Mouse (Mus musculus): ENCODE data around the gene Srrt. TPM values are rescaled to one million over a fixed set of nuclear protein-coding genes. Genes with fewer than 3 reads are reported as not detected.

Srrt gene
- polyA plus RNA-seq, 1 experiment from 2014 or later, result 84.9 TPM

DNA sequence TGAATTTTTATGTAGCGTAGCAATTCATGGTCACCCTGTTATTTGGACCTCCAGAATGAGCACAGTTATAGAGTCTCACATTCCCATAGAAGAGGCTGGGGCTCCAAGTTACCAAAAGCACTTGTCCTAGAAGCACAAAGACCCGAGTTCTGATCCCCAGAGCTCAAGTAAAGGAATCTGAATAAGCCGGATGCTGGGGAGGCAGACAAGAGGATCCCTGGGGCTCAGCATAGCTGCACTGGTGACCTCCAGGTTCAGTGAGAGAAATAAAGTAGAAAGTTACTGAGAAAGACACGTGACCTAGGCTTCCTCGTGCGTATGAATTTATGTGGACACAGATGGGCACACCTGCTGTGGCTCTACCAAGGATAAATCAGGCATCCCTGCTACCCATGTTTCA is 27.6 kb upstream of the Srrt start:
- WGBS, result 71% methylated on average over 6 of the region's 6 CpGs
- Histone ChIP-seq H3K36me3 (peaks cover 5% of the 10 kb centered on the region; the same call in 1 of the 2 replicates), H3K4me1 (peaks cover 29% of the 10 kb centered on the region), H3K4me3 (no peak overlapping the region), H3K27me3 (replicated peaks) (no peaks in the 10 kb centered on the region), H3K9me3 (no peaks in the 10 kb centered on the region), H3K27ac (replicated peaks) (no peak overlapping the region), H3K4me2 (no peak overlapping the region), H3K9ac (no peak overlapping the region)
- no peak for ATAC-seq (ENCODE audit: extremely low read depth, insufficient number of reproducible peaks, low FRiP score, low TSS enrichment)

- Histone ChIP-seq H3K4me2 (peak overlapping the region; percentile 86), H3K27ac (replicated peaks) (no peak overlapping the region), H3K4me1 (peaks cover 22% of the 10 kb centered on the region), H3K36me3 (peaks cover 10% of the 10 kb centered on the region; the same call in 1 of the 2 replicates), H3K27me3 (replicated peaks) (no peaks in the 10 kb centered on the region), H3K4me3 (peak overlapping the region; percentile 63), H3K9me3 (no peaks in the 10 kb centered on the region), H3K9ac (no peak overlapping the region)
- ATAC-seq (ENCODE audit: extremely low read depth, insufficient number of reproducible peaks, low FRiP score, low TSS enrichment), result no peak
- WGBS, result 51% methylated on average over 10 of the region's 10 CpGs
Measured at GRCm38 (mm10) chr5:137334317-137334716, 26.8 kb upstream of the Srrt start.

- WGBS, result under 1% methylated on average over 44 of the region's 44 CpGs
- Histone ChIP-seq H3K27ac (replicated peaks) (no peak within 1 kb of the TSS), H3K36me3 (peaks cover 10% of the 10 kb centered on the region; the same call in 1 of the 2 replicates), H3K4me3 (peak within 1 kb of the TSS; percentile 63), H3K9ac (peak within 1 kb of the TSS; percentile 84), H3K4me1 (peaks cover 16% of the 10 kb centered on the region), H3K9me3 (no peaks in the 10 kb centered on the region), H3K27me3 (replicated peaks) (no peaks in the 10 kb centered on the region), H3K4me2 (peak within 1 kb of the TSS; percentile 86)
- ATAC-seq (ENCODE audit: extremely low read depth, insufficient number of reproducible peaks, low FRiP score, low TSS enrichment), result peak; percentile 90
Measured at GRCm38 (mm10) chr5:137333512-137334174, 26.2 kb upstream of the Srrt start, which contains the start of gene Slc12a9. TSS of gene Slc12a9 (minus strand) at chr5:137333597.

GRCm38 (mm10) chr5:137332857-137333511 is 25.5 kb upstream of the Srrt start:
- ATAC-seq (ENCODE audit: extremely low read depth, insufficient number of reproducible peaks, low FRiP score, low TSS enrichment), result peak; percentile 10; the same call in 1 of the 2 replicates

GRCm38 (mm10) chr5:137330910-137331309 is 23.4 kb upstream of the Srrt start:
- Histone ChIP-seq H3K27ac (replicated peaks) (no peak overlapping the region), H3K9me3 (no peaks in the 10 kb centered on the region), H3K4me1 (peaks cover 5% of the 10 kb centered on the region; the same call in 1 of the 2 replicates), H3K27me3 (replicated peaks) (no peaks in the 10 kb centered on the region), H3K36me3 (peaks cover 33% of the 10 kb centered on the region), H3K9ac (no peak overlapping the region), H3K4me2 (no peak overlapping the region), H3K4me3 (no peak overlapping the region)
- WGBS, result 87% methylated on average over 7 of the region's 7 CpGs
- ATAC-seq (ENCODE audit: extremely low read depth, insufficient number of reproducible peaks, low FRiP score, low TSS enrichment), result no peak

More at GRCm38 (mm10) chr5:137332857-137333511, 25.5 kb upstream of the Srrt start:
- Histone ChIP-seq H3K27me3 (replicated peaks) (no peaks in the 10 kb centered on the region), H3K4me1 (peaks cover 16% of the 10 kb centered on the region), H3K4me3 (peak overlapping the region; percentile 63), H3K9me3 (no peaks in the 10 kb centered on the region), H3K9ac (peak overlapping the region; percentile 84), H3K36me3 (peaks cover 17% of the 10 kb centered on the region; the same call in 1 of the 2 replicates), H3K27ac (replicated peaks) (no peak overlapping the region), H3K4me2 (peak overlapping the region; percentile 86)
- WGBS, result 19% methylated on average over 15 of the region's 15 CpGs

DNA sequence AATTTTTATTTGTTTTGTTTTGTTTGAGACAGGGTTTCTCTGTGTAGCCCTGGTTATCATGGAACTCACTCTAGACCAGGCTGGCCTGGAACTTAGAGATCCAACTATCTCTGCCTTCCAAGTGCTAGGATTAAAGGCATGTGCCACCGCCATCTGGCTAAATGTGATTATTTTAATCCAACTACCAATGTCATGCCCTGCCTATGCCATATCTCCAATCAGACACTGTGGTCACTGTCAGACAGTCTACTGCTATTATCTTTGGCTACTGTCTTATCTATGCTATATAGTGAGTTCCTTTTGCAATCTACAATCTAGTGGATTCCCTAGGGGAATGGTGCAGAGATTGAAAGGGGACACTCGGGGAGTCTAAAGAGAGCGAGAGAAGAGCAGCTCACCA is 13.5 kb upstream of the Srrt start:
- Histone ChIP-seq H3K27ac (replicated peaks) (no peak overlapping the region), H3K4me3 (no peak overlapping the region), H3K9ac (no peak overlapping the region), H3K27me3 (replicated peaks) (no peaks in the 10 kb centered on the region), H3K4me1 (no peaks in the 10 kb centered on the region), H3K9me3 (no peaks in the 10 kb centered on the region), H3K4me2 (no peak overlapping the region), H3K36me3 (peaks cover 75% of the 10 kb centered on the region)
- no peak for ATAC-seq (ENCODE audit: extremely low read depth, insufficient number of reproducible peaks, low FRiP score, low TSS enrichment)
- WGBS, result 80% methylated on average over 3 of the region's 3 CpGs

DNA sequence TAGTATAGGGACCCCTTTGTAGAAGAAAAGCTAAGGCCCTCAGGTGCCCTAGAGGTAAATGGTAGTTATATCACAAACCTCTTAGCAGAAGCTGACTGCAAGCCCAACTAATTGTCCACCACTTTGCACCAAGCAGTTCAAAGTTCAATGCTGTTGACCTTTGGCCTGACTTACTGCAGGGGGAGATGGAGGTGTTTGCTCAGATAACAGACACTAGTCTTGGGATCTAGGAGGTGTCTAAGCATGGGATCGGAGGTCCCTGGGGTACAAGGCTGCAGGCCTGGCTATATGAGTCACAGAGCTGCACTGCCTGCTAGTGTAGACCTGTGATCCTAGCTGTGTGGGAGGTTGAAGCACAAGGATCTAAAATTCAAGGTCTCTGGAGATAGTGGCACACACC is 11.1 kb upstream of the Srrt start:
- ATAC-seq (ENCODE audit: extremely low read depth, insufficient number of reproducible peaks, low FRiP score, low TSS enrichment), result no peak
- no peak overlapping the region for H3K27ac ChIP-seq (replicated peaks)
- no peak overlapping the region for H3K4me3 ChIP-seq
- peaks cover 60% of the 10 kb centered on the region for H3K36me3 ChIP-seq
- no peaks in the 10 kb centered on the region for H3K27me3 ChIP-seq (replicated peaks)
- no peak overlapping the region for H3K9ac ChIP-seq
- 70% methylated on average over 1 of the region's 1 CpGs for WGBS
- peaks cover 16% of the 10 kb centered on the region for H3K4me1 ChIP-seq
- H3K9me3 ChIP-seq, result no peaks in the 10 kb centered on the region
- no peak overlapping the region for H3K4me2 ChIP-seq

DNA sequence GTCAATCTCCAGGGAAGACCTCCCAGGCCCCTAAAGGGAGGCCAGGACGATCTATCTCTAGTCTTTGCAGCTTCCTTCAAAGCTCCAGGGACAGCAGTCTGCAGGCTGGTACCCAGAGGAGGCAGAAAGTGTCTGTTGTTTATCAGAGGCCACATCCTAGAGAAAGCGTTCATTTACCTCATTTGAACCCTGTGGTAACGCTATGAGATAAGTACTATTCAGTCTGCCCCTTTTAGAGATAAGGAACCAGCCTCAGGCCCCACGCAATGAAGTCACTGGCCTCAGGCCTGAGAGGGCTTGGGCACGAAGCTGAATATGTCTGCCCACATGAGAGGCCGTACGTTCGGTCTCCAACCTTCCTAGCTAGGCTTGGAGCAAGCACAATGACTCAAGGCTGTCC is 9.9 kb upstream of the Srrt start:
- no peak overlapping the region for H3K4me2 ChIP-seq
- H3K36me3 ChIP-seq, result peaks cover 51% of the 10 kb centered on the region
- no peaks in the 10 kb centered on the region for H3K9me3 ChIP-seq
- H3K9ac ChIP-seq, result no peak overlapping the region
- H3K27ac ChIP-seq (replicated peaks), result no peak overlapping the region
- H3K27me3 ChIP-seq (replicated peaks), result no peaks in the 10 kb centered on the region
- H3K4me3 ChIP-seq, result no peak overlapping the region
- no peak for ATAC-seq (ENCODE audit: extremely low read depth, insufficient number of reproducible peaks, low FRiP score, low TSS enrichment)
- H3K4me1 ChIP-seq, result peaks cover 28% of the 10 kb centered on the region
- 53% methylated on average over 8 of the region's 8 CpGs for WGBS

- H3K9ac ChIP-seq, result peak overlapping the region; percentile 97
- peaks cover 40% of the 10 kb centered on the region for H3K4me1 ChIP-seq
- H3K27ac ChIP-seq (replicated peaks), result peak overlapping the region; percentile 93
- no peaks in the 10 kb centered on the region for H3K9me3 ChIP-seq
- H3K4me2 ChIP-seq, result peak overlapping the region; percentile 94
- peaks cover 51% of the 10 kb centered on the region for H3K36me3 ChIP-seq
- WGBS, result 44% methylated on average over 30 of the region's 30 CpGs
- no peaks in the 10 kb centered on the region for H3K27me3 ChIP-seq (replicated peaks)
- no peak overlapping the region for H3K4me3 ChIP-seq
- no peak for ATAC-seq (ENCODE audit: extremely low read depth, insufficient number of reproducible peaks, low FRiP score, low TSS enrichment)
Measured at GRCm38 (mm10) chr5:137315084-137315903, 7.8 kb upstream of the Srrt start.

- Histone ChIP-seq H3K27me3 (replicated peaks) (no peaks in the 10 kb centered on the region), H3K4me2 (peak within 1 kb of the TSS; percentile 94), H3K27ac (replicated peaks) (peak within 1 kb of the TSS; percentile 93), H3K36me3 (peaks cover 51% of the 10 kb centered on the region), H3K9ac (peak within 1 kb of the TSS; percentile 97), H3K9me3 (no peaks in the 10 kb centered on the region), H3K4me1 (peaks cover 40% of the 10 kb centered on the region), H3K4me3 (peak within 1 kb of the TSS; percentile 83)
- WGBS, result 18% methylated on average over 30 of the region's 30 CpGs
- peak; percentile 78 for ATAC-seq (ENCODE audit: extremely low read depth, insufficient number of reproducible peaks, low FRiP score, low TSS enrichment)
Measured at GRCm38 (mm10) chr5:137314193-137315083, 7.0 kb upstream of the Srrt start, which contains the start of gene Trip6. TSS of gene Trip6 (minus strand) at chr5:137314404.
